Mouse (Mus musculus): ENCODE results near the gene Tnnc2. TPM values are rescaled to one million over a fixed set of nuclear protein-coding genes. Genes with fewer than 3 reads are reported as not detected.

Gene Tnnc2
- polyA plus RNA-seq, 1 experiment: 0.80 TPM

- H3K27ac ChIP-seq (ENCODE audit: insufficient read depth, low read depth, low read length): no peak overlapping the region
These were observed 13.9 kb downstream of the Tnnc2 start for GRCm38 (mm10) chr2:164765841-164766240.

GRCm38 (mm10) chr2:164762593-164762992, 17.2 kb downstream of the Tnnc2 start:
- Histone ChIP-seq H3K27ac (ENCODE audit: insufficient read depth, low read depth, low read length) (no peak overlapping the region), H3K4me3 (ENCODE audit: insufficient read depth, low read length) (no peak overlapping the region), H3K4me1 (ENCODE audit: control insufficient read depth, insufficient read depth, low read length) (peaks cover 27% of the 10 kb centered on the region)
- TF ChIP-seq POLR2A (IDR thresholded peaks at IDR 0.05; ENCODE audit: borderline replicate concordance, low read depth, low read length) (no peak), CTCF (IDR thresholded peaks at IDR 0.05; ENCODE audit: low read depth, low read length) (no peak)

More at GRCm38 (mm10) chr2:164765841-164766240, 13.9 kb downstream of the Tnnc2 start:
- H3K4me1 ChIP-seq (ENCODE audit: control insufficient read depth, insufficient read depth, low read length): peaks cover 18% of the 10 kb centered on the region
- TF ChIP-seq POLR2A (IDR thresholded peaks at IDR 0.05; ENCODE audit: borderline replicate concordance, low read depth, low read length): no peak
- TF ChIP-seq CTCF (IDR thresholded peaks at IDR 0.05; ENCODE audit: low read depth, low read length): no peak
- no peak overlapping the region for H3K4me3 ChIP-seq (ENCODE audit: insufficient read depth, low read length)

GRCm38 (mm10) chr2:164761971-164762370, 17.8 kb downstream of the Tnnc2 start:
- Histone ChIP-seq H3K4me3 (ENCODE audit: insufficient read depth, low read length) (no peak overlapping the region), H3K27ac (ENCODE audit: insufficient read depth, low read depth, low read length) (no peak overlapping the region), H3K4me1 (ENCODE audit: control insufficient read depth, insufficient read depth, low read length) (peaks cover 27% of the 10 kb centered on the region)
- TF ChIP-seq POLR2A (IDR thresholded peaks at IDR 0.05; ENCODE audit: borderline replicate concordance, low read depth, low read length) (no peak), CTCF (IDR thresholded peaks at IDR 0.05; ENCODE audit: low read depth, low read length) (no peak)

GRCm38 (mm10) chr2:164761502-164761901, 18.3 kb downstream of the Tnnc2 start:
- no peak overlapping the region for H3K4me3 ChIP-seq (ENCODE audit: insufficient read depth, low read length)
- no peak for TF ChIP-seq POLR2A (IDR thresholded peaks at IDR 0.05; ENCODE audit: borderline replicate concordance, low read depth, low read length)
- TF ChIP-seq CTCF (IDR thresholded peaks at IDR 0.05; ENCODE audit: low read depth, low read length): no peak
- H3K4me1 ChIP-seq (ENCODE audit: control insufficient read depth, insufficient read depth, low read length): peaks cover 27% of the 10 kb centered on the region
- H3K27ac ChIP-seq (ENCODE audit: insufficient read depth, low read depth, low read length): no peak overlapping the region

GRCm38 (mm10) chr2:164760059-164760833, 19.5 kb downstream of the Tnnc2 start:
- TF ChIP-seq CTCF (IDR thresholded peaks at IDR 0.05; ENCODE audit: low read depth, low read length) (no peak), POLR2A (IDR thresholded peaks at IDR 0.05; ENCODE audit: borderline replicate concordance, low read depth, low read length) (no peak)
- H3K27ac ChIP-seq (ENCODE audit: insufficient read depth, low read depth, low read length): peak overlapping the region; percentile 77
- H3K4me3 ChIP-seq (ENCODE audit: insufficient read depth, low read length): no peak overlapping the region
- H3K4me1 ChIP-seq (ENCODE audit: control insufficient read depth, insufficient read depth, low read length): peaks cover 27% of the 10 kb centered on the region

- H3K4me1 ChIP-seq (ENCODE audit: control insufficient read depth, insufficient read depth, low read length): peaks cover 22% of the 10 kb centered on the region
- no peak overlapping the region for H3K4me3 ChIP-seq (ENCODE audit: insufficient read depth, low read length)
- H3K27ac ChIP-seq (ENCODE audit: insufficient read depth, low read depth, low read length): no peak overlapping the region
- TF ChIP-seq POLR2A (IDR thresholded peaks at IDR 0.05; ENCODE audit: borderline replicate concordance, low read depth, low read length): no peak
- no peak for TF ChIP-seq CTCF (IDR thresholded peaks at IDR 0.05; ENCODE audit: low read depth, low read length)
These were observed 21.1 kb downstream of the Tnnc2 start for GRCm38 (mm10) chr2:164758692-164759091.

GRCm38 (mm10) chr2:164757841-164758240, 21.9 kb downstream of the Tnnc2 start:
- TF ChIP-seq CTCF (IDR thresholded peaks at IDR 0.05; ENCODE audit: low read depth, low read length): no peak
- TF ChIP-seq POLR2A (IDR thresholded peaks at IDR 0.05; ENCODE audit: borderline replicate concordance, low read depth, low read length): no peak
- Histone ChIP-seq H3K4me3 (ENCODE audit: insufficient read depth, low read length) (no peak overlapping the region), H3K27ac (ENCODE audit: insufficient read depth, low read depth, low read length) (no peak overlapping the region), H3K4me1 (ENCODE audit: control insufficient read depth, insufficient read depth, low read length) (peaks cover 18% of the 10 kb centered on the region)

- no peak for TF ChIP-seq POLR2A (IDR thresholded peaks at IDR 0.05; ENCODE audit: borderline replicate concordance, low read depth, low read length)
- TF ChIP-seq CTCF (IDR thresholded peaks at IDR 0.05; ENCODE audit: low read depth, low read length): no peak
- peaks cover 8% of the 10 kb centered on the region for H3K4me1 ChIP-seq (ENCODE audit: control insufficient read depth, insufficient read depth, low read length)
These were observed 25.0 kb downstream of the Tnnc2 start for GRCm38 (mm10) chr2:164754800-164755199.

GRCm38 (mm10) chr2:164754105-164754504, 25.7 kb downstream of the Tnnc2 start:
- Histone ChIP-seq H3K4me3 (ENCODE audit: insufficient read depth, low read length) (no peak overlapping the region), H3K27ac (ENCODE audit: insufficient read depth, low read depth, low read length) (no peak overlapping the region), H3K4me1 (ENCODE audit: control insufficient read depth, insufficient read depth, low read length) (peaks cover 2% of the 10 kb centered on the region)
- TF ChIP-seq POLR2A (IDR thresholded peaks at IDR 0.05; ENCODE audit: borderline replicate concordance, low read depth, low read length): no peak
- no peak for TF ChIP-seq CTCF (IDR thresholded peaks at IDR 0.05; ENCODE audit: low read depth, low read length)

More at GRCm38 (mm10) chr2:164754800-164755199, 25.0 kb downstream of the Tnnc2 start:
- Histone ChIP-seq H3K27ac (ENCODE audit: insufficient read depth, low read depth, low read length) (no peak overlapping the region), H3K4me3 (ENCODE audit: insufficient read depth, low read length) (no peak overlapping the region)

GRCm38 (mm10) chr2:164752454-164752853, 27.3 kb downstream of the Tnnc2 start:
- no peak for TF ChIP-seq POLR2A (IDR thresholded peaks at IDR 0.05; ENCODE audit: borderline replicate concordance, low read depth, low read length)
- no peak for TF ChIP-seq CTCF (IDR thresholded peaks at IDR 0.05; ENCODE audit: low read depth, low read length)
- Histone ChIP-seq H3K27ac (ENCODE audit: insufficient read depth, low read depth, low read length) (no peak overlapping the region), H3K4me3 (ENCODE audit: insufficient read depth, low read length) (no peak overlapping the region), H3K4me1 (ENCODE audit: control insufficient read depth, insufficient read depth, low read length) (peaks cover 10% of the 10 kb centered on the region)

Data from bone marrow macrophage, adult 2 months (primary cell).